Comparison of ENCODE assay signal across 8 mouse cellular contexts in the genomic region with DNA sequence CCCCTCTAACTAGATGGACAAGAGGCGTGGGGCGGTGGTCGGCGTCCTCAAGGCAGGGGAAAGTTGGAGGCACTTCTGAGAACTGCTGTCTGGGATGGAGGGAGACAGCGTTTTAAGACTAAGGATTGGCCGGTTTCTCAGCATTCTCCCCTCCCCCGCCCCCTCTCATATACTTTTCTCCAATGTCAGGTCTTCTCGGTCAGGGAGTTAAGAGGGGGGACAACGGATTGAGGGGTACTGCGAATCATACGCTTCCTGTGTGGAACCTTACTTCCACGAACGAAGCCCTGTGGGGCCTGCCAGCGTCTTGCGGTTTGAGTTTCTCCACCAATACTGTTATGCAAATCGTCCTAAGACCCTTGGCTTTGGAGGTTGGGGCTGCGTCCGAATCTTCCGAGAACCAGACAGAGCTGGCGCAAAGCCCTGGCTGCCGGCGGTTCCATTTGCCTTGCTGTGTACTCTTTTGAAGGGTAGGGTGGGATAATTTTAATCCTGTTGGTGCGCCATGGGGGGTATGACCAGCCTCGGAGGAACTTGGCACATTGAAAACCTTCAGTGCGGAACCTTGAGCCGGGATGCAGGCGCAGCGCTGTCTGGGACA. TPM values are rescaled to one million over a fixed set of nuclear protein-coding genes. Genes with fewer than 3 reads are reported as not detected.
DNase-seq lines count a peak whose midpoint lies in the region; ATAC-seq and TF ChIP-seq lines count a peak whose summit lies in the region.

No protein-coding gene starts in this region.

- H3K27me3 ChIP-seq in heart, adult 2 months (ENCODE audit: control insufficient read depth, insufficient read depth, low read length): no peaks in the 10 kb centered on the region
- peaks cover 23% of the 10 kb centered on the region for H3K27me3 ChIP-seq in lung, embryonic 15.5 days

- TF ChIP-seq CTCF in layer of hippocampus, adult 2 months (conservative IDR thresholded peaks at IDR 0.05): no peak
- no peak for TF ChIP-seq CTCF in cortical plate, adult 2 months (IDR thresholded peaks at IDR 0.05; ENCODE audit: extremely low read depth, insufficient read depth, low read length)
- no peak for TF ChIP-seq CTCF in heart, adult 2 months (IDR thresholded peaks at IDR 0.05)
- no peak for TF ChIP-seq CTCF in olfactory bulb, adult 2 months (IDR thresholded peaks at IDR 0.05; ENCODE audit: insufficient read depth, low read depth, low read length)

- no peaks in the 10 kb centered on the region for H3K9me3 ChIP-seq in lung, embryonic 15.5 days

- intact Hi-C loops in heart, adult 2 months (cut with DNase I): loop anchor here (2.0 to 5.0 kb wide), 2 partner anchors 60 to 79 kb away; no protein-coding TSS in a partner anchor

- ATAC-seq in lung, embryonic 15.5 days (ENCODE audit: borderline replicate concordance, extremely low read depth, low FRiP score, low TSS enrichment): no peak
- no peak for ATAC-seq in activated CD4-positive, CD25-positive, alpha-beta regulatory T cell, adult 4 months

- peak overlapping the region; percentile 56 for H3K4me3 ChIP-seq in layer of hippocampus, adult 2 months
- H3K4me3 ChIP-seq in cortical plate, adult 2 months (ENCODE audit: insufficient read depth, low read length): peak overlapping the region; percentile 49
- H3K4me3 ChIP-seq in heart, adult 2 months: peak overlapping the region; percentile 99
- H3K4me3 ChIP-seq in lung, embryonic 15.5 days: peak overlapping the region; percentile 72
- H3K4me3 ChIP-seq in olfactory bulb, adult 2 months (ENCODE audit: insufficient read depth, low read depth, low read length): peak overlapping the region; percentile 50

- H3K27ac ChIP-seq in layer of hippocampus, adult 2 months: no peak overlapping the region
- H3K27ac ChIP-seq in cortical plate, adult 2 months (ENCODE audit: insufficient read depth, low read length): no peak overlapping the region
- peak overlapping the region; percentile 96 for H3K27ac ChIP-seq in heart, adult 2 months
- H3K27ac ChIP-seq in lung, embryonic 15.5 days: no peak overlapping the region
- H3K27ac ChIP-seq in olfactory bulb, adult 2 months (ENCODE audit: insufficient read depth, low read depth, low read length): no peak overlapping the region

- H3K36me3 ChIP-seq in heart, adult 2 months (ENCODE audit: control insufficient read depth, insufficient read depth, low read length): peaks cover 2% of the 10 kb centered on the region; the same call in 1 of the 2 replicates
- no peaks in the 10 kb centered on the region for H3K36me3 ChIP-seq in lung, embryonic 15.5 days

- peak overlapping the region; percentile 91 for H3K9ac ChIP-seq in heart, adult 2 months (ENCODE audit: low read depth, low read length)
- peak overlapping the region; percentile 48; the same call in 1 of the 2 replicates for H3K9ac ChIP-seq in lung, embryonic 15.5 days

- no peak for DNase-seq in layer of hippocampus, adult 2 months (ENCODE audit: low spot score in 2 of 2)
- DNase-seq in layer of hippocampus, postnatal 36 days: no peak
- peak; percentile 55 to 69 for DNase-seq in heart, adult 2 months
- DNase-seq in kidney, adult 18-20 months: peak; percentile 71

- no peak for TF ChIP-seq EP300 in heart, adult 2 months (IDR thresholded peaks at IDR 0.05; ENCODE audit: insufficient read depth, low read depth, low read length)

- 1% methylated on average over 28 of the region's 28 CpGs for WGBS in heart, adult 2 months
- WGBS in lung, embryonic 15.5 days: 1% methylated on average over 28 of the region's 28 CpGs
- WGBS in olfactory bulb, adult 2 months: 4% methylated on average over 28 of the region's 28 CpGs

- TF ChIP-seq POLR2A in cortical plate, adult 2 months (IDR thresholded peaks at IDR 0.05; ENCODE audit: extremely low read depth, insufficient read depth, low read length): no peak
- TF ChIP-seq POLR2A in heart, adult 2 months (IDR thresholded peaks at IDR 0.05; ENCODE audit: insufficient read depth, low read depth, low read length): no peak
- no peak for TF ChIP-seq POLR2A in olfactory bulb, adult 2 months (IDR thresholded peaks at IDR 0.05; ENCODE audit: insufficient read depth, low read depth, low read length)

- no peaks in the 10 kb centered on the region for H3K4me1 ChIP-seq in cortical plate, adult 2 months (ENCODE audit: control insufficient read depth, insufficient read depth, low read length)
- peaks cover 4% of the 10 kb centered on the region for H3K4me1 ChIP-seq in heart, adult 2 months (ENCODE audit: control insufficient read depth, insufficient read depth, low read length)
- H3K4me1 ChIP-seq in lung, embryonic 15.5 days: peaks cover 14% of the 10 kb centered on the region
- H3K4me1 ChIP-seq in olfactory bulb, adult 2 months (ENCODE audit: control insufficient read depth, insufficient read depth, low read length): peaks cover 17% of the 10 kb centered on the region

- H3K79me2 ChIP-seq in heart, adult 2 months (replicated peaks; ENCODE audit: control insufficient read depth, insufficient read depth, low read length): no peaks in the 10 kb centered on the region

- peak overlapping the region; percentile 100 for H3K4me2 ChIP-seq in lung, embryonic 15.5 days

RNA-seq across cellular contexts. Expression of gene Aff1, which starts 1.0 kb away (rescaled TPM):
- 10 to 100 TPM; 18.0 to 21.3 TPM for total RNA-seq in layer of hippocampus, adult 2 months (2021)
- 10 to 100 TPM; 14.9 to 18.2 TPM for total RNA-seq in layer of hippocampus, postnatal 36 days (2021)
- polyA plus RNA-seq in cortical plate, adult 2 months (2012; rRNA removed): 3.4 and 3.6 TPM in 2 replicates
- 10 to 100 TPM; 37.4 to 46.9 TPM for total RNA-seq in heart, adult 2 months (2021)
- polyA plus RNA-seq in heart, adult 2 months (2012; rRNA removed): 10.5 and 14.1 TPM in 2 replicates
- polyA plus RNA-seq in lung, embryonic 15.5 days (2015; fragmentation: Nextera tagmentation; extraction: Ambion mirVana): 5.4 and 6.7 TPM in 2 replicates
- polyA plus RNA-seq in olfactory bulb, adult 2 months (2012; ENCODE audit: insufficient read depth, insufficient read length, low replicate concordance, missing spikeins): not detected in 2 replicates
- polyA plus RNA-seq in activated CD4-positive, CD25-positive, alpha-beta regulatory T cell, adult 4 months (2017; shearing (Covaris generic)): 10 to 100 TPM in 1 of 2 experiments, 1 to 10 TPM in 1; 9.2 to 12.3 TPM

RNA-seq across cellular contexts. Expression of gene 1700016H13Rik, which starts 37.3 kb away (rescaled TPM):
- not detected for total RNA-seq in layer of hippocampus, adult 2 months (2021)
- total RNA-seq in layer of hippocampus, postnatal 36 days (2021): not detected
- not detected in 2 replicates for polyA plus RNA-seq in cortical plate, adult 2 months (2012; rRNA removed)
- not detected for total RNA-seq in heart, adult 2 months (2021)
- polyA plus RNA-seq in heart, adult 2 months (2012; rRNA removed): 0.20 and 0.29 TPM in 2 replicates
- 0.39 and 0.51 TPM in 2 replicates for polyA plus RNA-seq in lung, embryonic 15.5 days (2015; fragmentation: Nextera tagmentation; extraction: Ambion mirVana)
- not detected in 2 replicates for polyA plus RNA-seq in olfactory bulb, adult 2 months (2012; ENCODE audit: insufficient read depth, insufficient read length, low replicate concordance, missing spikeins)
- not detected for polyA plus RNA-seq in activated CD4-positive, CD25-positive, alpha-beta regulatory T cell, adult 4 months (2017; shearing (Covaris generic))

Comparison
In these comparisons a context has a peak if more than half of its experiments do, and no peak if none do; other contexts are left out.
1. DNase-seq: peak in heart, adult 2 months (2 of 2) and kidney, adult 18-20 months (single experiment); none in layer of hippocampus, adult 2 months (0 of 2) and layer of hippocampus, postnatal 36 days (0 of 2).
2. H3K4me3 ChIP-seq: peak in every context shown above with its lines; median percentile 99 in heart, adult 2 months; 72 in lung, embryonic 15.5 days; 56 in layer of hippocampus, adult 2 months; 50 in olfactory bulb, adult 2 months; 49 in cortical plate, adult 2 months.